17 mouse cellular contexts compared by ENCODE assay signal in the genomic region with DNA sequence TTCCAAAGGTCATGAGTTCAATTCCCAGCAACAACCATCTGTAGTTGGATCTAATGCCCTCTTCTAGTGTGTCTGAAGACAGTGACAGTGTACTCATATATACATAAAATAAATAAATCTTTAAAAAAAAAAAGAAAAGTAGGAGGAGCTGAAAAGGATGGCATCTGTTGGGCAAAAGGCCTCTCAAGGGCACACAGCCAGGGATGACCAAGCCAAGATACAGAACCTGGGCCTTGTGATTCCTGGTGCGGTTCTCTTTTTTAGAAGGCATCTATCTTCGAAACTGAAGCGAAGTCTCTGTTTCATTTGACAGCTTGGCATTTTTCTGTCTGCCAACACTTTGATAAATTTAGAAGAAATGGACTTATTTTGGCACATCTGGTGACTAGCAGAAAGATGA.
"Had no signal": no experiment of that assay in that cellular context is flagged by ENCODE, and none has a peak within 500 bp of the region (broad histone marks: within the 10 kb centered on the region; RNA-seq: fewer than 3 reads in every experiment).

No protein-coding gene starts in this region.

- ATAC-seq: forebrain, embryonic 13.5 days; forebrain, embryonic 14.5 days; forebrain, embryonic 15.5 days; forebrain, embryonic 16.5 days; forebrain, postnatal 0 days had no signal

- DNase-seq: cerebellum, adult 9-11 months; cerebellum, postnatal 25 days; cerebellum, postnatal 36 days; embryo, embryonic 11 days; forebrain, postnatal 0 days; gastrocnemius, adult 2 months; gastrocnemius, postnatal 10 days; gastrocnemius, postnatal 14 days; gastrocnemius, postnatal 25 days; gastrocnemius, postnatal 36 days; heart, adult 11 months; heart, adult 18-20 months; heart, adult 2 months had no signal
